Mouse (Mus musculus) T-helper 2 cell (primary cell): ENCODE measurements around the gene Cox7a1.
"Not testable (repeated sequence)": the region's sequence is repeated elsewhere in the genome, so short reads cannot be mapped to it uniquely, and the experiment has no call there.

Experiments used
- in situ Hi-C: fragments of 300-600 bp; cut with MboI, MseI; formaldehyde crosslinking; loops from one replicate; pipeline ENCODE4 v1.15.1; 2025; ENCODE audit warnings: high pct_unique_total_duplicates

Cox7a1 gene

DNA sequence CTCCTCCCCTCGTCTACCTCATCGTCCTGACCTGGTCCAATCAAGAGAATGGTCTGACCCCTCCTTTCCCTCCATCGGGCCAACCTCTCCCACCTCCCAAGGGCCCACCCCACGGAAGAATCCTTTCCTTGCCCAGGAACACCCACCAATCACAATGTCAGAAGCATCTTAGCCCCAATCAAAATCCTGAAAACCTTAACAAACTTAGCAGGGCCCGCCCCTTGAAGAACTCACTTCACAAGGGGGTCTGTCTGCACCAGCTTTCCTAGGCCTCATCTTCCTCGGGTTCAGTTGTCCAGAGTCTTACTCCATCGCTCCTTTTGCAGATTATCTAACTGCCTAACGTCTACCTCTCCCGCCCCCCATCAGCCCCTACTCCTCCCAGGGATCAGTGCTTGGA lies 9.1 kb downstream of the Cox7a1 start:
- in situ Hi-C loops, result no loop called here

DNA sequence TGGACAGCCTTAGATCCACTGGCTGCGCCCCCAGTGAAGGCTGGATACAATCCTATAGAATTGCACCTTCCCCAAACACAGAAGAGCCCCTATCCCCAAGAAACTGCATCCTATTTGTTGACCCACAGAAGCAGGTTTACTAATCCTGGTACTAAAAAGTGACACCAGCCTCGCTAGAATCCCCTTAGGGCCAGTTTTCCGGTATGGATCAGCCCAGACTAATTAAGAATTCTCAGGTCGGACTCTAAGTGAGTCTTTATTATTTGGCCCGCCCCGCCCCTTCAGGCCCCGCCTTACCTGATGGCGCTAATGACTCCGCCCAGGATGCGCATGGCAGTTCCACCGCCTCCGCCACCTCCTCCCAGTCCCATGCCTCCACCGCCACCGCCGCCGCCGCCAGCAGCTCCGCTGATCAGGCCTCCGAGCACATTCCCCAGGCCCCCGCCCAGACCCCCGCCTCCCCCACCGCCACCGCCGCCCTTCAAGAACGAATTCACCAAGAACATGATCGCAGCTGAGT lies 9.7 kb downstream of the Cox7a1 start:
- in situ Hi-C loops, result no loop called here

DNA sequence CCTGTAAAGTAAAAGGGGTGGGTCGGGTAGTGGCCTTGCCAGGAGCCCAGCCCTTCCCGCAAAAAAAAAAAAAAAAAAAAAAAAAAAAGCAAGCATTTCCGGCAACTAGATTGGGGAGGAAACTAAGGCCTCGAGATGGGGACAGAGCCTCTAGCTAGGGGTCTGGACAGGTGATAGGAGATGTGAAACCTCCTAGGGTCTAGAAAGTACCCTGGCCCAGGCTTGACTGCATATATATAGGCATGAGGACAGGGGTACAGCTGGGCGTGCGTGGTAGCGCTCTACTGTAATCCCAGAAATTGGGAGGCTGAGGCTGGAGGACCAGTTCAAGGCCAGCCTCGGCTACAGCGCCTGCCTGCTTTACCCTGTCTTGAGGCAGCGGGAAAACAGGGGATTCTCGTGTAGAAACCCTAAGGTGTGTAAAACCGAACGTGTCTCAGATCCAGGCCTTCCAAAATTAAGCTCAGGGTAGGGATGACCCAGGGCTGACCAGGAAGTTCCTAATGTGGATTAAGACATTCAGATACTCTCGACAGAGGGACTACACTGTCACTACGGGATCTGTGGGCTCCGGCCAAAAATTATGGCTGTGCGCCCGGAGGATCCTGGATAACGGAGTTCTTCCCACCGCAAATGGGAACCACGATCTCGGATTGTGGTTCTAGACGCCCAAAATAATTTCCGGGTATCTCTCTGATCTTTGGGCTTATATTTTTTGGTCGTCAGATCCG lies 10.3 kb downstream of the Cox7a1 start:
- in situ Hi-C loops, result no loop called here

DNA sequence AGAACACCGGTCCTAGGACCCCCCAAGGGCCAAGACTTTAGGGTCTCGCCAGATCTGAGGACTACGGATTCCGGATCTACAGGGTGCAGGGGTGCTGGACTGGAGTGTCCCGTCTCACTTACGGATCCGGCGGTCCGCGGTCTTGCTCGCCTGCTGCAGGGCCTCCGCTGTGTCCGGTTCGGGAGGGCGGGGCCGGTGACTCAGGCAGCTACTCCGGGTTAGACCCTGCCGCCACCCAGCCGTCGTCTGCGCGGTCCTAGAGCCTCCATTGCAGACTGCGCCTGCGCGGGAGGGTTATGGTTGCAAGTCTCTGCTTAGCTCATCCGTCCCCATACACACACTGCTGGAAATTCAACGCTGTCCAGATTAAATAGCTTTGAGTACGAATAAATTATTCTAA lies 10.9 kb downstream of the Cox7a1 start:
- in situ Hi-C loops, result no loop called here

DNA sequence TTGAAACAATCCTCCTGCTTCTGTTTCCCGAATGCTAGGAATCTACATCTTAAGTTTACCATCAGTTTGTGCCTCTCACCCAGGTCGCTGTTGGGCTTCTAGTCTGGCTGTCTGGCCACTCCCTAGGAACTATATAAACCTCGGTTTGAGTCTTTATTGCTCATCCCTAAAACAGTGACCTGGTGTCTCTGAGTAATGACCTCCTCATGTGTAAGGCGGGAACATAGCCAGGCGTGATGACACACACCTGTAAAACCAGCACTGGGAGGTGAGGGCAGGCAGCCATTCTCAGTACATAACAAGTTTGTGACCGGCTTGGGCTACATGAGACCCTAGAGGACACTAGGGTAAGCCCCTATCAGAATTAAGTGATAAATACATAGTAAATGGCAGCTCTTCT lies 11.5 kb downstream of the Cox7a1 start:
- in situ Hi-C loops, result no loop called here

DNA sequence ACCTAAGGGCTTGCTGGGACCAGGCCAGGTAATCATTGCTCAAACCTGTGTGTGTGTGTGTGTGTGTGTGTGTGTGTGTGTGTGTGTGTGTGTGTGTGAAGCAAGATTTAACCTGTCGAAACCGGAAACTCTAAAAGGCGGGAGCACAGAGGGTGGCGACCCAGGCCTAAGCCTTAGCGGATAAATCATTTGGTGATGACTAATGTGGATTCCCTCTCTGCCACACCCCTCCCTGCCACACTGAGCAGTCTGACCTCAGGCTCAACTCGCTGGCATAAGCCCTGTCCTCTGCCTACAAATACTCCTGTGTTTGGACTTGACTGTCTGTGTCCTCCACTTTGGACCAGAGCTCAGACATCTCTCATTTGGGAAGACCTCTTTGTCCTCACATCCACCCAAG lies 12.2 kb downstream of the Cox7a1 start:
- in situ Hi-C loops, result no loop called here

DNA sequence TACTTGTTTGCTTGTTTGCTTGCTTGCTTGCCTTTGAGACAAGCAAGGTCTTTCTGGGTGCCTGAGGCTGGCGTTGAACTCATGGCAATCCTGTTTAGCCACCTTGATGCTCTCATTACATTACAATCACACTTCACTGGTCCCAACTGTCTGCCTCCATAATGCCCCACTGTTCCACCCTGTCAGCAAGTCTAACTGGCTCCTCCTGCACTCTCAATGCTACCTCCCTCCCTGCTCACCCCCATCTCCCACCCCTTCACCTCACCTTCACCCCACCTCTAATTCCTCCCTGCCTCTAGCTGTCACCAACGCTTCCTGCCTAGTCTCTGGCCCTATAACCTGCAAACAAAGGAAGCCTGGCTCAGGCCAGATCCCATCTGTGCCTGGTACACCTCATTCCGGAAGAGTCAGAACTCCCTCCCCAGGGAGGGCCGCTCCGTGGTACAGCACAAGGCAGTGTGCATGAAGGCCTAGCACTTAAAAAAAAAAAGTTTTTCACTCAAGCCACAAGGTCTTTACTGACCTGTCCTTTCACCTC lies 13.7 kb downstream of the Cox7a1 start:
- in situ Hi-C loops, result no loop called here

DNA sequence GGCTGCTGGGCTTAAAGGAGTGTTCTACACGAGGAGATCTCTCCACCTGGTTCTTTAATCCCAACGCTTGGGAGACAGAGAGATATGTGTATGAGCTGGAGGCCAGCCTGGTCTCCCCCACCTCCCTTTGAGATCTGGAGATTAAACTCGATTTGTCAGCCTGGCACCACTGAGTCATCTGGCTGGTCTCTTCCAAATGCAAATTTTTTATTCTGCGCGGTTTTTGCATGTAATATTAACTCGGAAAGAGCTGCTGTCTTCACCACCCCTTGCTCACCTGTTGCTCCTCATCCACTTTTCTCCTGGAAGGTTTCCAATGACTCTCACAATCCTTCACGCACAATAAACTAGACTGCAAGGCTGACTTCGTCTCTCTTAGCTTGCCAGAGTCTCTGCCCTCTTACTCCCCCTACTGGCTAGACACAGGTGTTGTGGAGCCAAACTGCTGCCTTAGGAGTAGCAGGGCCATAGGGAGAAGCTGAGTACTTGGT lies 14.6 kb downstream of the Cox7a1 start, which contains the start of gene Capns1:
Gene Capns1, minus strand, starts transcription at position 331 of the 491 bp plus-strand sequence.
- in situ Hi-C loops, result no loop called here

DNA sequence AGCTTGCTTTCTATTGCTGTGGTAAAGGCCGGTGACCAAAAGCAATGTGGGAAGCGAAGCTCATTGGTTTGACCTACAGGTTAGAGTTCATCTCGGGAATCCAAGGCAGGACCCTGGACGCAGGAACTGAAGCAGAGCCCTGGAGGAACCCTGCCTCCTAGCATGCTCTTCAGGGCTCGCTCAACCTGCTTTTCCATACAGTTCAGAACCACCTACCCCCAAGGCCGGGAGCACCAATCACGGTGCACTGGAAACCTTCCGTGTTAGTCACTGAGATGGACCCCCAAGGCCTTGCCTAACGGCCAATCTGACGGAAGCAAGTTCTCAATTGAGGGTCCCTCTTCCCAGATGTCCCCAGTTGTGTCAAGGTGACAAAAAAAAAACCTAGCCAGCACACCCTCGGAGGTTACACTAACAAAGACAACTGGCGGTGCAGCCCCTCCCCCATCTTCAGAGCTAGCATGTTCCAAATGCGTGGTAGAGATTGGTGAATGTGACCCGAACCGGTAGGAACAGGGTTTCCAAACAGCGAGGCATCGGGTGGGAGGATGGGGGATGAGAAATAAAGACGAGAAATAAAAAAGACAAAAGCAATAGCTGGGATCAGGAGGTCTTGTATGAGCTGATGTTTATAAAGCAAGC lies 15.7 kb downstream of the Cox7a1 start:
- in situ Hi-C loops, result no loop called here

DNA sequence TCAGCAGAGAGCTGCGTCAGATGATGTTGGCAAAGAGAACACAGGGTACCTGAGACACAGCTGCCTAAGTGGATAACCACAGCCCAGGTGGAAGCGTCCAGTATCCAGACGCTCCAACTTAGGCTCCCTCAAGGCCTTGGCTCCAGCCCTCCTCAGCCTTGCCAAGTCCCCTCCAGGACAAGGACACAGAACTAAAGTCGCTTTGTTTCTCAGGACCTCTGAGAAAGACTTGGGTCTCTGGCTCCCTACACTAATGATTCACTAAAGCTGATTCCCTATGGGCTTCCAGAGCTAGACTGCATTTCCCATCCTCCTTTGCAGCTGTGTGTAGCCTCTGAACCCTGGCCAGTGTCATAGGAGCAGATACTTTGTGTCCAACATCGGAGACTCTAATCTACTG lies 16.3 kb downstream of the Cox7a1 start:
- in situ Hi-C loops, result no loop called here

DNA sequence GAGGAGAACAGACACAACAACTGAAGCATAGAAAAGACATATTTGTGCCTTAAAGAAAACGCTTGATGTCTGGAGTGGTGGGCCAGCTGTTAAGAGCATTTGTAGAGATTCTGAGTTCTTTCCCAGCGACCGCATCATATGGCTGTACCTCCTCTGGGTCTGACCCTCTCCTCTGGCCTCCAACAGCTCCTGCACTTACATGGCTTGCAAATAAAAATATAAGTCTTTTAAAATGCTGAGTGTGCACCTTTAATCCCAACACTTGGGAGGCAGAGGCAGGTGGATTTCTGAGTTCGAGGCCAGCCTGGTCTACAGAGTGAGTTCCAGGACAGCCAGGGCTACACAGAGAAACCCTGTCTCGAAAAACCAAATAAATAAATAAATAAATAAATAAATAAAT lies 16.7 kb downstream of the Cox7a1 start:
- in situ Hi-C loops, result not testable (repeated sequence)

DNA sequence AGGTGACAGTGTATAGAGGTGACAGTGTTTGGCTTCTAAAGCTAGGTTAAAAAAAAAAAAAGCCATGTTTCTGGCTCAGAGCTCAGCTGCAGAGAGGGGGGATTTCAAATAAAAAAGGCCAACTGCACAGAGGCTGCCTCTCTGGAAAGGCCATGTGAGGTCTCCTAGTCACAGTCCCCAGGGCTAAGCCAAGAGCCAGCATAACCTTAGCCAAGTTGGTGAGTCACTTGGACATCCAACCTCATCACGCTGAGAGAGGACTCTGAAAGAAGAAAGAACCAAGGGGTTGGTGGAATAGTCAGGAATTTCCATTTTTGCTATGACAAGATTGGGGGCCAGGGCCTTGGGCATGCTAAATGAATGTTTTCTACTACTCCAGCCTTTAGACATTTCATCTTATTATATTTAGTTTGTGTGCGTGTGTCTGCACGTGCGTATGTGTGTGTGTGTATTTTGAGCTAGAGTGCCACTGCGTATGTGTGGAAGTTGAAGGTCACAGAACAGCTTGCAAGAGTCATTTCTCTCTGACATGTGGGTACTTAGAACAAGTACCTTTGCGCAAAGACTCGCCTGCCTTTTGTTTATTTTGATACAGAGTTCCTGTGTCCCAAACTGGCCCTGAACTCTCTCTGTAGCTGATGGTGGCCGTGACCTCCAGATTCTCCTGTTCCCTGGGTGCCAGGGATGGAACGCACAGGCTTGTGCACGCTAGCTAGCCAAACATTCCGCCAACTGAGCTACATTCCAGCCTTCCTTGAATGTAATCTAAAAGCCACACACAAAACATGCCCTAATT lies 19.1 kb downstream of the Cox7a1 start:
- in situ Hi-C loops, result no loop called here

DNA sequence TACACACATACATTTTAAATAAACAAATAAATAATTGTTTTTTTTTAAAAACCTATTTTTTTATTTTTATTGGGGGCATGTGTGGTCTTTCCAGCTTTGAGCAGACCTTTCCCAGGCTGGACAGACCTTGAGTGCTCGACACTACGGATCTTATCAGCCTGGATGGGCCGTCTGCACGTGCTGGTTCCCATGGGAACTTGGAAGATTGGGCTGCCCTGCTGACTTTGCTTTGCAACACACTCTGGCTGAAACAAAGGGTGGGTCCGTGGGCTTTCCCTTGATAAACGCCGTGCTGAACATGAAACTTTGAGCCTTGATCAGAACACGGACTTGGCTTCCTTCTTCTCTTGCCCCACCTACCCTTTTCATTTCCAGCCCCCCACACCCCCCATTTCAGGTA lies 20.4 kb downstream of the Cox7a1 start:
- in situ Hi-C loops, result no loop called here

DNA sequence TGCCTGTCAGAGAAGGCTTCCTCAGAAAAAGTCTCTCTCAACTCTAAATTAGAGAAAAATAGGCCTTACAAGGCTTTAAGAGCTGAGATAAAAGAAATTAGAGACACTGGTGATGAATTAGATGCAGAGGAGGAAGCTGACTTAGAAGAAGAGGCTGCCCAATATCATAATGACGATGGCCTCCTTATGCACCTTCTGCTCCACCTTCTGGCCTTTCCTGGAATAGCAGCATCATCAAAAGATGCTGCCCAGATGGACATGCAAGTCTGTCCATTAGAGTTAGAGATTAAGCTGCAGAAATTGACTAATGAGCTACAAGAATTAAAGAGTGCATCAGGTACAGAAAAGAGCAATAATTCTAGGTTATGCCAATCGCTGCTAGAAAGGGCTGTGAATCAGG lies 21.4 kb downstream of the Cox7a1 start:
- in situ Hi-C loops, result no loop called here

DNA sequence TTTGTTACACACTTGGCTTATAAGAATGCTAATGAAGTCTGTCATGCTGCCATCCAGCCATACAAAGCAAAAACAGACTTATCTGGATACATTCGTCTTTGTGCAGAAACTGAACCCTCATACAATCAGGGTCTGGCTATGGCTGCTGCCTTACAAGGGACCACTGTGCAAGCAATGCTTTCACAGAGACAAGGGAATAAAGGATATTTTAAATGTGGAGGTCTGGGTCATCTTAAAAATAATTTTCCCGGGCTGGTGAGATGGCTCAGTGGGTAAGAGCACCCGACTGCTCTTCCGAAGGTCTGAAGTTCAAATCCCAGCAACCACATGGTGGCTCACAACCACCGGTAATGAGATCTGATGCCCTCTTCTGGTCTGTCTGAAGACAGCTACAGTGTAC lies 22.4 kb downstream of the Cox7a1 start:
- in situ Hi-C loops, result not testable (repeated sequence)

DNA sequence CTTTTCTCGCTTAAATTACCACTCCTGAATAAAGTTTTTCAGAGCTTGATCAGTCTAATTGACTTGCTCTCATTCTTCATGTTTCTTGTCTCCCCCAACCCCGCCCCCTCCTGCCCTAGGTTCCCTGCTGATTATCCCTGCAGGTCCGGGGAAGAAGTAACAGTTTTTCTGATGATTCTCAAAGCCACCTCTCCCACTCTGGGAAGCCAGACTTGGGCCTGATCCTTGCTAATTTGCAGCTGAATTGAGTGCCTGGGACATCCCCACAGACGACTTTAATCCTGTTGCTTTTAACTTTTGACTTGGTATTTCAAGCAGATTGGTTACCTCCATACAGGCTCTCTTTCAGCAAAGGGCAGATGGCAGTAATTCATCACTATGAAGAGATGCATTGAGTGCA lies 27.1 kb downstream of the Cox7a1 start:
- in situ Hi-C loops, result loop anchor here (5.0 kb wide), 1 partner anchor 34 kb away; no protein-coding TSS in a partner anchor

DNA sequence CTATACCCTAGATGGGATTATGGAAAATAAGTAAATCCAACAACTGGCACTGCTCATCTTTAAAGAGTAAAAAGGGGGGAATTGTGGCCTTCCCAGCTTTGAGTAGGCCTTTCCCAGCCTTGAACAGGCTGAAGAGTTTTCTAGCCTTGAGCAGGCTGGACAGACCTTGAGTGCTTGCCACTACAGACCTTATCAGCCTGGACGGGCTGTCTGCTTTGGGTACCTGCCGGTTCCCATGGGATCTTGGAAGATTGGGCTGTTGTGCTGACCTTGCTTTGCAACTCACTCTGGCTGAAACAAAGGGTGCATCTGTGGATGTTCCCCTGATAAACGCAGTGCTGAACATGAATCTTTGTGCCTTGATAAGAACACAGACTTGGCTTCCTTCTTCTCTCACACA lies 29.9 kb downstream of the Cox7a1 start:
- in situ Hi-C loops, result loop anchor here (5.0 kb wide), 1 partner anchor 37 kb away; no protein-coding TSS in a partner anchor

DNA sequence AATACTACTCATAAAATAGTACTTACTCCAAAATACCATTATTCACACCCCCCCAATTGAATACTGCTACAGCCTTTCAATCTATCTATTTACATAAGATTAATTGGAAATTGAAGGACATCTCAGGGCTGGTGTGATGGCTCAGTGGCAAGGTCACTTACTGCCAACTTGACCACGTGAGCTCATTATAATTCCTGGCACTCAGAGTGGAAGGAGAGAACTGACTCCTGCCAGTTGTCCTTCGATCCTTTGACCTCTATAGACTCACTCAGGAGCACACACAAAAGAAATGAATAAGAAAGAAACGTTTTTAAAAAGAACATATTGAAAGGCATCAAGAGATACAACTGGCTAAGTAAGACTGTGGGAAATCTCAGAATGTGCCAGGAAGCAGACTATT lies 31.9 kb downstream of the Cox7a1 start:
- in situ Hi-C loops, result no loop called here

DNA sequence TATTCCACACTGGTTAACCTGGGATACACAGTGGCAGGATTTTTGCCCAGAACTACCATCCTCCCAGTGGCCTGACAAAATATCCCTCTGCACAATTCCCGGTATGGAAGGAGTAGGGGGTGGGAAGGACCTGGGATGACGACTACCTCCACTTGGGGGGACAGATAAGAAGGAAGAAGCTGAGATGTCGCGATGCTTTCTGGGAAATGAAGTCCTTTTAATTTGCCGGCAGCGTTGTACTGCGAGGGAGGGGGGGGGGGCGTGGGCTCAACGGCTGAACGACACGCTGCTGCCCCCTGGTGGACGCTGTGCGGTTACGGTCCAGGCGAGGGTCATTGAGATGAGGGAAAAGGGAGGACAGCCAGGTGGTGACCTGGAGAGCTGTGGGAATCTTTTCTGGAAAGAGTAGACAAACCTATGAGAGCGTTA lies 32.8 kb downstream of the Cox7a1 start:
- in situ Hi-C loops, result no loop called here

DNA sequence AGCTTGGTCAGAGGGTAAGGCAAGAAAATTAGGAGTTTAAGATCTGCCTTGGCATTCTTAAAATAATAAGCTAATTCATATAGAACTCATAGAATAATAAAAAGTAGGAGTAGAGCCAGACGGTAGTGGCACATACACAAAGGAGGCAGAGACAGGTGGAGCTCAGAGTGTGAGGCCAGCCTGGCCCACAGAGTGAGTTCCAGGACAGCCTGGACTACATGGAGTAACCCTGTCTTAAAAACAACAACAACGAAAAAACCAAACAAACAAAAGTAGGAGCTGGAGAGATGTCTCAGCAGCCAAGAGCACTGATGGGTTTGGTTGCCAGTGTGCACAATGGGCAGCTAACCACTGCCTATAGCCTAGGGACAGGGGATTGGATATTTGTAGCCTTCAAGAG lies 33.3 kb downstream of the Cox7a1 start:
- in situ Hi-C loops, result no loop called here

DNA sequence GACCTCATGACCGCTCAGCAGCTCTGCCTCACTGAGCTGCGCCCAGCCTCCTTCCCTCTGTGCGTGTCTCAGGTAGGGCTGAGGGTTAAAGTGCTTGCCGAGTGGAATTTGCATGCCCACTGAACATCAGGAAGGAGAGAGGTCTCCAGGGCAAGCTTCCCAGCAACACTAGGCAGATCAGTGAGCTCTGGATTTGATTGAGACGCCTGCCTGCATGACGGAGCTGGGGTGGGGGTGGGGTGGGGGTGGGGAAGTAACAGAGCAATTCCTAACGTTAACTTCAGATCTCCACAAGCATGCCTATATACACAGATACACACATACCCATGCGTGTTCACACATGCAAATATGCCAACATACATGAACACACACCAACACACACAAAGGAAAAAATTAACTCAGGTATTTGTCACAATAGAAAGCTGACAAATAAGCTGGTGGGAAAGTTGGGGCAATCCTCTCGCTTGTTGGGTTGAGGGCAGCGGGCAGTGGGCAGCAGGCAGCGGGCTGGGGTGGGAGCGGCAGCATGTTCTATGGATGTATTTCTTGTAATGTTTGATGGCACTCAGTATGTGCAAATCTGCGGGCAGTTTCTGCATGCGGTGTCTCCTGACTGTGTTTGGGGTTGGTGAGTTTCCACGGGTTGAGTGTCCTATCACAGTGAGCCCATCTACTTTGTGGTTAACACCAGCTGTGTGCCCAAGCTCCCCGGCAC lies 35.5 kb downstream of the Cox7a1 start:
- in situ Hi-C loops, result no loop called here
